Mouse (Mus musculus) stomach, postnatal 0 days (tissue): Measurements from ENCODE around the gene Bcl11a. TPM values are rescaled to one million over a fixed set of nuclear protein-coding genes. Genes with fewer than 3 reads are reported as not detected.

Source experiments
- ATAC-seq: fragments of 200-750 bp; cut with Nextera tagmentation; 2 replicates; pipeline ENCODE4 v1.8.0; 2017; ENCODE audit not compliant: low FRiP score, low TSS enrichment
- DNase-seq: peaks from one replicate; pipeline ENCODE4 v3.0.0-alpha.2; 2016; ENCODE audit warnings: low spot score
- H3K27ac ChIP-seq: fragments of 300-500 bp; sonication (generic); replicated peaks from 2 replicates; pipeline ENCODE4 v1.5.1; 2014; ENCODE audit warnings: mild to moderate bottlenecking, control low read depth
- H3K27me3 ChIP-seq: fragments of 300-500 bp; sonication (generic); 2 replicates; pipeline ENCODE4 v1.6.1; 2014; ENCODE audit warnings: low read length; ENCODE audit not compliant: control insufficient read depth, insufficient read depth
- H3K36me3 ChIP-seq: fragments of 300-500 bp; sonication (generic); 2 replicates; pipeline ENCODE4 v1.6.1; 2014; ENCODE audit warnings: low read length, mixed read lengths; ENCODE audit not compliant: control insufficient read depth, insufficient read depth
- H3K4me1 ChIP-seq: fragments of 300-500 bp; sonication (generic); replicated peaks from 2 replicates; pipeline ENCODE4 v1.6.1; 2014; ENCODE audit warnings: antibody characterized with exemption; ENCODE audit not compliant: control insufficient read depth, insufficient read depth
- H3K4me2 ChIP-seq: fragments of 300-500 bp; sonication (generic); replicated peaks from 2 replicates; pipeline ENCODE4 v1.6.1; 2014; ENCODE audit warnings: low read depth, mild to moderate bottlenecking, control low read depth, moderate library complexity
- H3K4me3 ChIP-seq: fragments of 300-500 bp; sonication (generic); 2 replicates; pipeline ENCODE4 v1.5.1; 2014; ENCODE audit warnings: low read depth, low read length, control low read depth
- H3K9ac ChIP-seq: fragments of 300-500 bp; sonication (generic); 2 replicates; pipeline ENCODE4 v1.6.1; 2014; ENCODE audit warnings: mild to moderate bottlenecking, low read length, control low read depth, mixed read lengths
- H3K9me3 ChIP-seq: fragments of 300-500 bp; sonication (generic); 2 replicates; pipeline ENCODE4 v1.6.1; 2016; ENCODE audit warnings: low read length; ENCODE audit not compliant: control insufficient read depth
- CTCF ChIP-seq: IDR thresholded peaks from 2 replicates; pipeline ENCODE4 v1.5.1; 2016; ENCODE audit warnings: antibody characterized with exemption, low read depth, mild to moderate bottlenecking, moderate library complexity
- EP300 ChIP-seq: optimal IDR thresholded peaks from 2 replicates; pipeline ENCODE3; 2016; ENCODE audit warnings: antibody characterized with exemption
- WGBS: fragments of 180-500 bp; shearing (Covaris S2); extraction: QIAGEN DNeasy Blood & Tissue Kit; methylation state at CpG from one replicate; pipeline ENCODE4 v1.1.7; 2014; 5-methylcytosine and 5-hydroxymethylcytosine counted together
- polyA plus RNA-seq: library from polyadenylated mRNA; unstranded; fragments of >200 nt; fragmentation: Nextera tagmentation; extraction: Ambion mirVana; gene quantifications from 2 replicates; pipeline ENCODE4 v1.2.1, GENCODE M21; 2015

Bcl11a gene
- polyA plus RNA-seq, 1 experiment from 2014 or later = 10.5 TPM

DNA sequence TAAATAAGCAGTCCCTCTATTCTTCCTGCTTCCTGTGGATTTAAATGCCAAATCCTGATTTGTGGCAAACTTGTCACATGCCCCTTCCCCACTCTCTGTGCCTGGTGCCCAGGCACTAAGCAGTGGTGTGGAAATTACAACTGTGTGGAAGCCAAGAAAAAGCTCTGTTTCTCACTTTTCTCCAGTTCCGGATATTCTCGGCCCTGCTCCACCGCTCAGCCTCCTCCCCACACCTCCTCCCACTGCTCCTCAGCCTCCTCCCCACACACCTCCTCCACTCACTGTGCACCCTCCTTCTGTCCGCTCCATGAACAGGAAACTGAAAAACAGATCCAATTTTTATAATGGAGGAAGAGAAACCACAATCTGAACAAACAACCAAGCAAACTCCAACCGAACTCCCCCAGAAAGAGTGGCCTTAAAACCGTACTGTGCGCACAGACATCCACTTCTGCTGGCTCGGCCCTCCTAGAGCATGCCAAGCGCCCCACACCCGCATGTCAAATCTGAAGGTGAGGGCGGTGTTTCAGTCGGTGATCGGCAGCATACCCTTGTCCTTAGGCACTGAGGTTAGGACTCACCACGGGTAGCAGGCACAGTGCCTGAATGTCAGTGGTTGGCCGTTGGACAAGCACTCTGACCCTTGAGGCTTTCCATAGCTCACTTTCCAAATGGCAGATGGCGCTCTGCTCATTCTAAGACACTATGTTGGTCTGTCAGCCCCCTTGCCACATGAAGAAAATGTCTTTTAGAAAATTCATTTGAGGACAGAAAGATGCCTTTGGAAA lies 66.5 kb downstream of the Bcl11a start:
- no peaks in the 10 kb centered on the region for H3K4me1 ChIP-seq
- TF ChIP-seq CTCF (no peak), EP300 (no peak)
- no peaks in the 10 kb centered on the region for H3K27me3 ChIP-seq
- no peak for ATAC-seq
- H3K9me3 ChIP-seq = no peaks in the 10 kb centered on the region
- H3K27ac ChIP-seq = no peak overlapping the region
- 74% methylated on average over 16 of the region's 16 CpGs for WGBS
- DNase-seq = no peak
- H3K9ac ChIP-seq = no peak overlapping the region
- no peak overlapping the region for H3K4me2 ChIP-seq
- H3K4me3 ChIP-seq = no peak overlapping the region
- H3K36me3 ChIP-seq = no peaks in the 10 kb centered on the region; the same call in 1 of the 2 replicates

DNA sequence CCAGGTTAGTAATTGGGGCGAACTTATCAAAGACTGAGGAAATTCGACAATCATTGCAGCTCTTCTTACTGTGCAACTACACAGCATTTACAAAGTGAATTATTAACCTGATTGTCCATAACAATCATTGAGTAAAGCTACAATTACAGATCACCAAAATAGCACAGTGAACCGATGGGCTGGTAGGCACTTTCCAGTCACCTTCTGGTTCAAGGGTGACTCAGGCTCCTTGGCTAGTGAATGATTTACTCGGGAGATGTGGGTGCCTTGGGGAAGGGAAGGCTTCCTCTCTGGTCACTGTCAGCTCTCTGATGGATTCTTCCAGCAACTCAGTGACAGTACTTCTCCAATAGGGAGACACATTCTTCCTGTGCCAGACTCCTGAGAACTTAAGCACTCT lies 68.2 kb downstream of the Bcl11a start:
- Histone ChIP-seq H3K4me2 (no peak overlapping the region), H3K9me3 (no peaks in the 10 kb centered on the region), H3K27ac (no peak overlapping the region), H3K4me3 (no peak overlapping the region), H3K9ac (no peak overlapping the region), H3K27me3 (no peaks in the 10 kb centered on the region), H3K4me1 (no peaks in the 10 kb centered on the region), H3K36me3 (no peaks in the 10 kb centered on the region)
- DNase-seq (no peak), ATAC-seq (peak; percentile 54; the same call in 1 of the 2 replicates)
- WGBS = 65% methylated on average over 4 of the region's 4 CpGs
- TF ChIP-seq CTCF = no peak
- no peak for TF ChIP-seq EP300

DNA sequence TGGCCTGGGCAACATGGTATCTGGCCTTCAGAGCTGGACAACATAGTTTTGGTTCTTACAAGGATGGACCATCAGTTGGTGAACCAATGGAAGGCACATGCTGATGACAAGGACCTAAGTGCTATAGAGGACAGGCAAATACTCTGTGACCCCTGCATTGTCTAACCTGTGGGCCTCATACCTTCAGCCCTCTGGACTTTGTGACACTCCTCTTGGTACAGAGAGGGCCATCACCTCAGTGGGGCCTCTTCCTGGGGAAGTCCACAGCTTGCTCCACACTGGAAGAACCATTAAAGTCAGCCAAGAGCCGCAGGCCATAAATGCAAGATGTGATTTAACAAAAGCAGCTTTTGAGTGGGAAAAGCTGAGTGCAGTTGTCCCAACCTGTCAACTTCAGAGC lies 68.6 kb downstream of the Bcl11a start:
- DNase-seq = no peak
- Histone ChIP-seq H3K9ac (no peak overlapping the region), H3K36me3 (no peaks in the 10 kb centered on the region), H3K4me1 (no peaks in the 10 kb centered on the region), H3K9me3 (no peaks in the 10 kb centered on the region), H3K4me2 (no peak overlapping the region), H3K27me3 (no peaks in the 10 kb centered on the region), H3K27ac (no peak overlapping the region), H3K4me3 (no peak overlapping the region)
- no peak for TF ChIP-seq CTCF
- no peak for TF ChIP-seq EP300
- no peak for ATAC-seq
- 76% methylated on average over 1 of the region's 1 CpGs for WGBS

DNA sequence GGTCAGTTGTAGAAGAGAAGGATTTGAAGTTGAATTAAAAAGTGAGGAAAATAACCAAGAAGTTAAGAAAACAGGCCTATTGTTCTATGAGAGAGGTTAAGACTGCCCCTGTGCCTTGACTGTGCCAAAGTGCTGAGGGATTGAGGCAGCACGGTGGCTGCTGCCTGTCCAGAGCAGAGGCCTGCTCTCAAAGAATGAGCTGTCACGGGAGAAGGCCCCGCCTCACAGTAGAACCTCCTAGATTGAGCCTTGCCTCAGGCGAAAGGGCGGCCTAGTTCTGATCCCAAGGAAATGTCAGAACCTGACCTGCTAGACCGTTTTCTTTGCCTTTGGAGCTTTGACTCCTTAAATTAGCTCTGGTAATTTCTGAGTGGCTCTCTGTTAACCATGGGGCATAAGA lies 69.8 kb downstream of the Bcl11a start:
- Histone ChIP-seq H3K4me2 (no peak overlapping the region), H3K9ac (no peak overlapping the region), H3K27ac (no peak overlapping the region), H3K4me1 (no peaks in the 10 kb centered on the region), H3K36me3 (no peaks in the 10 kb centered on the region), H3K27me3 (no peaks in the 10 kb centered on the region), H3K4me3 (no peak overlapping the region), H3K9me3 (no peaks in the 10 kb centered on the region)
- WGBS = 70% methylated on average over 6 of the region's 6 CpGs
- TF ChIP-seq CTCF = no peak
- ATAC-seq (no peak), DNase-seq (no peak)

DNA sequence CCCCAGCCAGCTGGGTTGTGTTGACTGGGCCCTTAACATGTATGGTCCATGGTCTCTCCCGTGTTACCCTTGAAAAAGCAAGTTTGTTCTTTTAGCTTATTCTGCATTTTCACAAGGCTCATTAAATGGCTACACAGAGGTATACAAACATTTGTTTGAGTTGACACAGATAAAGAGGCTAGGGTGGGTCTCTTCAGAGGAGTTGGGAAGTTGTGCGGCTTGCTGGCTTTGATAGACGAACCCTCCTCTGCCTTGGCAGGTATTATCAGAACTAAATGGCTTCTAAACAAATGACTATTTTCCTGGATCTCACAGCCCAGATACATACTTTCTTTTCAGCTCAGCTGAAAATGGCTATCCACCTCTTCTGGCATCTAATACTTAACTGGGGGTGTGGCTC lies 70.7 kb downstream of the Bcl11a start:
- Histone ChIP-seq H3K4me1 (no peaks in the 10 kb centered on the region), H3K9ac (no peak overlapping the region), H3K36me3 (no peaks in the 10 kb centered on the region), H3K27ac (no peak overlapping the region), H3K27me3 (no peaks in the 10 kb centered on the region), H3K4me2 (no peak overlapping the region), H3K9me3 (no peaks in the 10 kb centered on the region), H3K4me3 (no peak overlapping the region)
- no peak for ATAC-seq
- 62% methylated on average over 3 of the region's 3 CpGs for WGBS
- no peak for DNase-seq
- TF ChIP-seq EP300 (no peak), CTCF (no peak)

DNA sequence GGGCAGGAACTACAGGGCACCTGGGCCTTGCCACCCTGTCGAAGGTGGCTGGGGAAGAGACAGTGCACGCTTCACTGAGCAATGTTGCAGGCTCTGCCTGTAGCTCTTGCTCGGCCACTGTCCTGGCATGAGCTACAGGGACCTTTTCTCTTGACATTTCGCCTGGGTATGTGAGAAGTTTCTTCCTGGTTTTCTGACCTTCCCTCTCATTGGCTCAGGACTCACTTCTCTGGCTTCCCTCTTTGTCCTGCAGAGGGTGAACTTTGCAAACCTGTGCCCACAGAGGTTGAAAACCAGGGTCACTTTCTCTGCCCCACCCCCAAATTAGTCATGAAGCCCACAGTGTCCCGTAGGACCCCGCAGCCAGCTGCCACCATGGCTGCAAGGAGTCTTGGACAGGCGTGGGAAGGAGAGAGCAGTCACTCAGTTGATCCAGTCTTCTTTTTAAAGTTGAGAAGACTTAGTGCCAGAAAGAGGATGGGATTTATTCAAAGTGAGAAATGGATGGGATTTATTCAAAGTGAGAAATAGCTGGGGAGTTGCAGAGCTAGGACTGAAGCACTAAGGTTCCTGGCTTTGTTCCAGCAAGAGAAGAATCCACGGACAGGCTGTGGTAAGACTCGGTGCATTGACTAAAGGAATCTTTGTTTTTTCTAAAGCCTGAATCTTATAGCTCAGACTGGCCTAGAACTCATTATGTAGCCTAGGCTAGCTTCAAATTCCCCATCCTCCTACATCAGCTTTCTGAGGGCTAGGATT lies 71.8 kb downstream of the Bcl11a start:
- H3K9me3 ChIP-seq = no peaks in the 10 kb centered on the region

More for the DNA sequence above, 71.8 kb downstream of the Bcl11a start:
- no peak overlapping the region for H3K27ac ChIP-seq
- WGBS = 69% methylated on average over 9 of the region's 9 CpGs
- H3K4me3 ChIP-seq = no peak overlapping the region
- TF ChIP-seq EP300 = no peak
- peak; percentile 8; the same call in 1 of the 2 replicates for TF ChIP-seq CTCF
- no peaks in the 10 kb centered on the region for H3K27me3 ChIP-seq
- no peak for ATAC-seq
- no peak overlapping the region for H3K9ac ChIP-seq
- no peaks in the 10 kb centered on the region for H3K36me3 ChIP-seq
- H3K4me1 ChIP-seq = no peaks in the 10 kb centered on the region
- H3K4me2 ChIP-seq = no peak overlapping the region
- no peak for DNase-seq
